Mouse (Mus musculus): ENCODE results near the gene Defb48. TPM values are rescaled to one million over a fixed set of nuclear protein-coding genes. Genes with fewer than 3 reads are reported as not detected.

Defb48 gene
- polyA plus RNA-seq, 1 experiment from 2014 or later, result not detected

GRCm38 (mm10) chr14:62965811-62966520, 18.3 kb downstream of the Defb48 start:
- Histone ChIP-seq H3K9me3 (replicated peaks) (no peaks in the 10 kb centered on the region), H3K4me1 (peaks cover 8% of the 10 kb centered on the region; the same call in 1 of the 2 replicates), H3K4me3 (peak overlapping the region; percentile 22), H3K27me3 (no peaks in the 10 kb centered on the region), H3K27ac (no peak overlapping the region), H3K9ac (no peak overlapping the region), H3K36me3 (ENCODE audit: poor library complexity, severe bottlenecking) (0 out of 2 replicates have a peak, but pooled peaks cover 6% of the 10 kb centered on the region), H3K4me2 (peak overlapping the region; percentile 46)
- ATAC-seq, result no peak
- 26% methylated on average over 15 of the region's 15 CpGs for WGBS

- Histone ChIP-seq H3K9ac (no peak overlapping the region), H3K9me3 (replicated peaks) (no peaks in the 10 kb centered on the region), H3K4me1 (peaks cover 8% of the 10 kb centered on the region; the same call in 1 of the 2 replicates), H3K27me3 (no peaks in the 10 kb centered on the region), H3K36me3 (ENCODE audit: poor library complexity, severe bottlenecking) (0 out of 2 replicates have a peak, but pooled peaks cover 6% of the 10 kb centered on the region), H3K4me3 (no peak overlapping the region), H3K4me2 (no peak overlapping the region), H3K27ac (no peak overlapping the region)
- WGBS, result 85% methylated on average over 5 of the region's 5 CpGs
- ATAC-seq, result no peak
Measured at GRCm38 (mm10) chr14:62965342-62965741, 19.0 kb downstream of the Defb48 start.

DNA sequence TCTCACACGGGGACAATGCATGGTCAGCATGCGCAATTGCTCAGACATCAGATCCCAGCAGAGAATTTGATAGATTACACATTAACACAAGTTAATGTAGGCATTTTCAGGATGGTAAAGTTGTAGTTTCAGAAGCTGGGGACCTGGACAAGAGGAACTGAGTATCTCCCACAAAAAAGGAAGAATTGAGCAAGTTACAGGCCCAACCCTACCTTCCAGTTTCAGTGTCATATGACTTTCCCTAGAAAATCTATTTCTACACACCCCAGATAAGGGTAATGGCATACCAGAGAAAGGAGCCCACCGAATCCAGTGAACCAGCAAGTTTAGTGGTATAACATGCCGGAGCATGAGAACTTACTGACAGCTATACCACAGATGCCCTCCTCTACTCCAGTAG, 20.7 kb downstream of the Defb48 start:
- 93% methylated on average over 4 of the region's 4 CpGs for WGBS
- H3K9ac ChIP-seq, result no peak overlapping the region
- H3K4me3 ChIP-seq, result no peak overlapping the region
- peaks cover 8% of the 10 kb centered on the region; the same call in 1 of the 2 replicates for H3K4me1 ChIP-seq
- no peaks in the 10 kb centered on the region for H3K9me3 ChIP-seq (replicated peaks)
- H3K4me2 ChIP-seq, result no peak overlapping the region
- no peak for ATAC-seq
- H3K36me3 ChIP-seq (ENCODE audit: poor library complexity, severe bottlenecking), result peaks cover 15% of the 10 kb centered on the region
- no peaks in the 10 kb centered on the region for H3K27me3 ChIP-seq
- H3K27ac ChIP-seq, result no peak overlapping the region

- Histone ChIP-seq H3K4me3 (no peak overlapping the region), H3K9ac (no peak overlapping the region), H3K36me3 (ENCODE audit: poor library complexity, severe bottlenecking) (peaks cover 67% of the 10 kb centered on the region), H3K4me1 (no peaks in the 10 kb centered on the region), H3K27me3 (no peaks in the 10 kb centered on the region), H3K4me2 (no peak overlapping the region), H3K9me3 (replicated peaks) (no peaks in the 10 kb centered on the region), H3K27ac (no peak overlapping the region)
- no peak for ATAC-seq
- WGBS, result 89% methylated on average over 9 of the region's 9 CpGs
Measured at GRCm38 (mm10) chr14:62956091-62956490, 28.2 kb downstream of the Defb48 start.

DNA sequence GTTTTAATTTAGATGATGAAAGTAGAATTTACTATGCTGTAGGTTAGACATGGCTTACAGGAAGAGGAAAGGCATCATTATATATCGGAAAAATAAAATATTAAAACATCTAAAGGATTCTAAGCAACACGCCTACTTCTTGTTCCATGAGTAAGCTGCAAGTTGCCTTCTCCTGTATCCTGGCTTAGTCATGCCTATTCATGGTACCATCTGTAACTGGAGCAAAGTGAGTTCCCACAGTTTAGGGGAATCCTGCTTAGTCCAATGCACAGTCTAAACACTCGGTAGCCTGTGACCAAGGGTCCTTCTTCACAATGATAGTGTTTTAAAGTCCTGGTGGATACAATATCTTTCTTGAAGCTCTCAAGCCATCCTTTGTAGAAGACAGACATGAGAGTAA, 37.5 kb downstream of the Defb48 start:
- Histone ChIP-seq H3K27ac (no peak overlapping the region), H3K9ac (no peak overlapping the region), H3K36me3 (ENCODE audit: poor library complexity, severe bottlenecking) (peaks cover 34% of the 10 kb centered on the region), H3K9me3 (replicated peaks) (no peaks in the 10 kb centered on the region), H3K27me3 (no peaks in the 10 kb centered on the region), H3K4me3 (no peak overlapping the region), H3K4me2 (no peak overlapping the region), H3K4me1 (no peaks in the 10 kb centered on the region)
- no peak for ATAC-seq
- 92% methylated on average over 3 of the region's 3 CpGs for WGBS

- H3K9ac ChIP-seq, result no peak overlapping the region
- H3K4me3 ChIP-seq, result no peak overlapping the region
- H3K9me3 ChIP-seq (replicated peaks), result peaks cover 5% of the 10 kb centered on the region
- no peaks in the 10 kb centered on the region for H3K27me3 ChIP-seq
- peaks cover 36% of the 10 kb centered on the region for H3K36me3 ChIP-seq (ENCODE audit: poor library complexity, severe bottlenecking)
- WGBS, result 93% methylated on average over 14 of the region's 14 CpGs
- H3K27ac ChIP-seq, result no peak overlapping the region
- no peak for ATAC-seq
- H3K4me1 ChIP-seq, result no peaks in the 10 kb centered on the region
- H3K4me2 ChIP-seq, result no peak overlapping the region
Measured at GRCm38 (mm10) chr14:62940383-62941074, 43.8 kb downstream of the Defb48 start.

GRCm38 (mm10) chr14:62939435-62939834, 44.9 kb downstream of the Defb48 start:
- H3K27ac ChIP-seq, result no peak overlapping the region
- H3K4me3 ChIP-seq, result no peak overlapping the region
- H3K9me3 ChIP-seq (replicated peaks), result peaks cover 5% of the 10 kb centered on the region
- peaks cover 27% of the 10 kb centered on the region for H3K36me3 ChIP-seq (ENCODE audit: poor library complexity, severe bottlenecking)
- no peaks in the 10 kb centered on the region for H3K27me3 ChIP-seq
- H3K9ac ChIP-seq, result no peak overlapping the region
- no peaks in the 10 kb centered on the region for H3K4me1 ChIP-seq
- WGBS, result 98% methylated on average over 3 of the region's 3 CpGs
- H3K4me2 ChIP-seq, result no peak overlapping the region
- no peak for ATAC-seq

- WGBS, result 64% methylated on average over 5 of the region's 5 CpGs
- Histone ChIP-seq H3K9ac (no peak overlapping the region), H3K27me3 (no peaks in the 10 kb centered on the region), H3K36me3 (ENCODE audit: poor library complexity, severe bottlenecking) (peaks cover 20% of the 10 kb centered on the region), H3K4me2 (no peak overlapping the region), H3K4me1 (no peaks in the 10 kb centered on the region), H3K9me3 (replicated peaks) (peaks cover 5% of the 10 kb centered on the region), H3K27ac (no peak overlapping the region), H3K4me3 (no peak overlapping the region)
- no peak for ATAC-seq
Measured at GRCm38 (mm10) chr14:62937675-62938074, 46.6 kb downstream of the Defb48 start.

GRCm38 (mm10) chr14:62936631-62937380, 47.5 kb downstream of the Defb48 start:
- H3K27ac ChIP-seq, result no peak overlapping the region
- H3K9me3 ChIP-seq (replicated peaks), result peaks cover 5% of the 10 kb centered on the region
- H3K4me3 ChIP-seq, result no peak overlapping the region
- ATAC-seq, result no peak
- H3K4me2 ChIP-seq, result no peak overlapping the region
- no peaks in the 10 kb centered on the region for H3K27me3 ChIP-seq
- H3K9ac ChIP-seq, result no peak overlapping the region
- WGBS, result 94% methylated on average over 6 of the region's 6 CpGs
- H3K4me1 ChIP-seq, result no peaks in the 10 kb centered on the region
- peaks cover 20% of the 10 kb centered on the region for H3K36me3 ChIP-seq (ENCODE audit: poor library complexity, severe bottlenecking)

DNA sequence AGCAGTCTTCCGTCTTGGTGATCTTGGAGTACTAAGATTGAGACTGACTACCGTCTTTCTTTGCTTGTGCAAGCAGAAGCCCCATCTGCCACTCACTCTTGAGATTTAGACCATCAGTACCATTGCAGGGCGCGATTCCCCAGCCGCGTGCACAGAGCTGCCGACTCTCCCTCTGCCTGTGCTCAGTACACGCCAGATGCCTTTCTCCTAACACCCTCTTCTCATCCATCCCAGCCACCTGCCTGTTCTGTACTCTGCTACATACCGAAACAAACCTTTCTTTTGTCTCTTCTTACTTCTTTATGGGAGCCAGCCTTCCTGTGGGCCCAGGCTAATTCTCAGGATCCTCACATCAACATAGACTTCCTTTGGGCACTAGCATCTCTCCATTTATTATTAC, 48.9 kb downstream of the Defb48 start:
- H3K27ac ChIP-seq, result no peak overlapping the region
- no peaks in the 10 kb centered on the region for H3K27me3 ChIP-seq
- H3K4me3 ChIP-seq, result no peak overlapping the region
- peaks cover 28% of the 10 kb centered on the region for H3K36me3 ChIP-seq (ENCODE audit: poor library complexity, severe bottlenecking)
- WGBS, result 87% methylated on average over 9 of the region's 9 CpGs
- H3K4me1 ChIP-seq, result no peaks in the 10 kb centered on the region
- ATAC-seq, result no peak
- no peak overlapping the region for H3K4me2 ChIP-seq
- H3K9me3 ChIP-seq (replicated peaks), result peaks cover 5% of the 10 kb centered on the region
- no peak overlapping the region for H3K9ac ChIP-seq

DNA sequence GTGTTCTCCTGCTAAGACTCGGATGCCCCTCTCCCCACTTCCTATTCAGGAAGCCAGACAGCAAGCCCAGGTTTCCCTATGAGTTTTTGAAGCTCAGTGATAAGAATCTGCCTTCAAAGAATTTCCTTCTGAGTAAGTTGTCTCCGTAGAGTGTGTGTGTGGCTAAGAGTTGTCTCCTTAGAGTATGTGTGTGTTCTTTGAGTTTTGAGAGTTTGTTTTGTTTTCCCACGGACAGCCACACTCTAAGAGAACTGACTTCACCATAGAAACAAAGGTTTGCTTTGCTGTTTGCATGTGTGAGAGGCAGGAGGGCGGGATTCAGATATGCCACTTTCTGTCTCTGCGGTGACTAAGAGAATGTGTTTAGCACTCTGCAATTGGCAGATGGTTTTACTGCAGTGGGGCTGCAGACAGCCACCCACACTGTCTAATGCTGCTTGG, 56.2 kb downstream of the Defb48 start:
- no peak overlapping the region for H3K27ac ChIP-seq
- no peaks in the 10 kb centered on the region for H3K9me3 ChIP-seq (replicated peaks)
- no peak overlapping the region for H3K9ac ChIP-seq
- no peaks in the 10 kb centered on the region for H3K4me1 ChIP-seq
- no peaks in the 10 kb centered on the region for H3K27me3 ChIP-seq
- no peak for ATAC-seq
- WGBS, result 83% methylated on average over 5 of the region's 5 CpGs
- peaks cover 30% of the 10 kb centered on the region for H3K36me3 ChIP-seq (ENCODE audit: poor library complexity, severe bottlenecking)
- H3K4me2 ChIP-seq, result no peak overlapping the region
- no peak overlapping the region for H3K4me3 ChIP-seq
